Mouse (Mus musculus) ovary, adult 10 weeks (tissue): ENCODE data around the gene Znhit3. TPM values are rescaled to one million over a fixed set of nuclear protein-coding genes. Genes with fewer than 3 reads are reported as not detected.

Experiments used
- polyA plus RNA-seq: library from polyadenylated mRNA; stranded (reverse); fragments of 350-450 nt; fragmentation: Illumina TruSeq; extraction: RNeasy Lipid Tissue Mini Kit (QIAGEN cat#74804); gene quantifications from one replicate; pipeline ENCODE4 v1.2.3, GENCODE M21; 2014

Gene Znhit3
- 6.0 TPM for polyA plus RNA-seq

DNA sequence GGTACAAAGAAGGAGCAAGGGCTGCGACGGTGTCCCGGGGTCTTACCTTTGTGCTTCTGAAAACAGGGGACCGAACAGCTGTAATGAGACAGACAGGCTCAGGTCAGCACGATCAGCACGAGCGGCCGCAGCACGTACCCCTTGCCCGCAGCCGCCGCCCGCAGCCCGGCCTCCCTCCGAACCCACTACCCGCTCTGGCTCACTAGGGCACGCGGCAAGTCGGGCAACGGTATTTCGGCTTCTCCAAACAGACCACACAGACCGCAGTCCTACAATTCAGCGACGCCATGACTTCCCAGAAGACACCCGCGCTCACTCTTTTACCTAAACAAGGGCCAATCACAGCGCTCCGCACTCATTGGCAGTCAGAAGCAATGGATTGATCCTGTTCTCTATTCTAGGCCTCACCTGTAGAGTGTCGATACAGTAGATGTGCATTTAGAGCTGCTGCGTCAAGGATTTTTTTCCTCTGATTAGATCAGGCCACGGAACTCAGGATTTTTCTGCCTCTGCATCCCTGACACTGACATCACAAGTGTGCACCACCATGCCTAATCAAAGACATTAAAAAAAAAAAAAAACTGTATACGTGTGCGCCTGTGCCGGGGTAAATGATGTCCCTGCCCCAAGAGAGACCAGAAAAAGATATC is at the start of gene Znhit3:
Gene Znhit3 (minus strand): TSS at position 314 of the 650 bp plus-strand sequence.

DNA sequence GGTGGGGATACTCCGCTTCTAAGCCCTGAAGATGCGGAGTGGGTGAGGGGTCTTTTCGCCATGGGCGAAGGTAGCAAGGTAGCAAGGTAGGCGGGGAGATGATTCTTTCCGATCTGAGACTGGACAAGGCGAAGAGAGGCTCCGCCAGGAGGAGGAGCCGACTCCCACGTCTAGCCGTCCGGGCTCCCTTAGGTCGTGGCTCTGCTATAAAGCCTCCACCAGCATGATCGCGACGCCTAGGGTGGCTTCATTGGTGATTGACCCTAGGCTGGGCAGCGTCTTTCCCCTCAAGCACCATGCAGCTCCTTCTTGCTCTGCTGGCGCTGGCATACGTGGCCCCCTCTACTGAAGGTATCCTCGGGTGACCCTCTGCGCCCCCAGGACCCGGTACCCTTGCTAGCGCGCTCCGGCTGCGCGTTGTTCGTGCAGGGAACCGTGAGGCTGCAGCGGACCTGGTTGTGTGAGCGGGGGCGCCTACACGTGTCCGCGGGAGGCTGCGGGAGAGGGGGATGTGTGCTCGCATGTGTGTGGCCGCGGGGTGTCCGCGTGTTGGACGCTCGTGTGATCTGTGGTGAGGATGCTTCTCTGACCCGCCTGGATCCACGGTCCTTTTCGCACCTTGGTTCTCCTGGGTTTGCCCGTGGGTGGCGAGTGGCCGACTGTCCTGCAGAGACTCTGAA is 41.6 kb upstream of the Znhit3 start, which contains the start of gene Car4:
Gene Car4 (plus strand): TSS at position 196 of the 680 bp plus-strand sequence.

DNA sequence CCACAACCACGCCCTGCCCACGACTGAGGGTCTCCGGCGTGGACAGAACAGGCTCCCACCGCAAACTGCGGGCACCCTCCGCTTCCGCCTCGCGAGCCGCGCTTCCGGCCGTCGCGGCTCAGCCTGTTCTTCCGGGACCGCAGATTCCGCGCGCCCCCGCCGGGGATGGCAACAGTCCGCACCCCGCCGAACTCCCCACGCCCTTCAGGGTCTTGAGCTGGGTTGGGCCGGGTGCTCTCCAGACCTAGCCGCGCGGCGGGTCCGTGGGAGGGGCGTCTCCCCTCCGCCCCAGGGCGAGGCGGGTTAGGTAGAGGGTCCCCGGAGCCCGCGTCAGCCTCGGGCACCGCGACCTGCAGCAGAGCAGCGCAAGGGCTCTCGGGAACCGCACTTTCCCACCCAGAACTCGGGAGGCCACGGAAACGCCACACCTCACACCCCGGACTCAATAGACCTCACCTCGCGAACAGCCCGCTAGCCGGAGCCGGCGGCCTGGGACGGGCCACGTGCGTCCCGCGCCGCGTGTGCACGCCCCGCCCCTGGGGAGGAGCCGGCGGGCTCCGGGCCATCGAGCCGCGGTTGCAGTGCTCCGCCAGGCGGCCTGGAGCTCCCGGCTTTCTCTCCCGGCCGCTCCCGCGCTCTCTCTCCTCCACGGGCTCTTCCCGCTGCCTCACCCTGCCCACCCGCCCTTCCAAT is 36.2 kb downstream of the Znhit3 start, which contains the start of the genes Myo19 and Pigw:
Gene Myo19 (plus strand): TSS at position 377 of the 693 bp plus-strand sequence.
Gene Pigw (minus strand): TSS at position 514 of the 693 bp plus-strand sequence.

DNA sequence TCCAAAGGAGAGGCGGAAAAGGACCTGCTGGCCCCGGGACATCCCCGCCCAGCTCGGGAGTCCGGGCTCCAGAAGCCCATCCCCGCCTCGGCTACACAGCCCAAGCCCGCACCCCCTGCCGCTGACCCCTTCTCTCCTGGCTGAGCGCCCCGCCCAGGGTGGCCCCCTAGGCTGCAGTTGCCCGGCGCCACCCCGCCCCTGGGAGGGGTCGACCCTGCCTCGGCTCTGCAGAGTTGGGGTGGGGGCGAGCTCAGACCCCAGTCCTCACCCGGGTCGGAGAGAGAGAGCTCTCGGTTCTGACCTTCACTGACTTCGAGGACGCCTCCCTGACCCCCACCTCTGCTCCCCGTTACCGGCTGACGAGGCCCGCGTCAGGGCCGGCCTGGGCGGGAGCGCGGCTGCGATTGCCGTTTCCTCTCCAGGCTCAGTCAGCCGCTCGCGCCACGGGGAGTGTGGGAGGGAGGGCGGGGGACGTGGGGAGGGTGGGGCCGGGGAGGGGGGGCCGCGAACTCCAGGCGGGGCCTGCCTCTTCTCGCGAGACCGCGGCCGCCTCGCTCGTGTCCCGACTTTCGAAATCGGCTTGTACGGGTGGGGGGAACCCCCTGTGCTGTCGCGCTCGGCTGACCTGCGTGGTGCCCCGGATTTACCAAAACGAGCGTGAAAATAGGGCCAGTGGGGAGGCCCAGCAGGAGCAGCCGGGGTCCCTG is 45.7 kb downstream of the Znhit3 start, which contains the start of gene Ggnbp2:
Gene Ggnbp2 (minus strand): TSS at position 481 of the 707 bp plus-strand sequence.

Other genes with a start within 250 kb of the Znhit3 start
- 2.4 TPM for gene Mrm1, start 96.9 kb downstream of the Znhit3 start, polyA plus RNA-seq
- gene Dhrs11, start 87.4 kb downstream of the Znhit3 start, polyA plus RNA-seq = 3.4 TPM
- 323 TPM for gene Ggnbp2, start 45.5 kb downstream of the Znhit3 start, polyA plus RNA-seq
- 3.2 TPM for gene Myo19, start 36.2 kb downstream of the Znhit3 start, polyA plus RNA-seq
- gene Pigw, start 36.1 kb downstream of the Znhit3 start, polyA plus RNA-seq = 15.8 TPM
- gene Car4, start 41.4 kb upstream of the Znhit3 start, polyA plus RNA-seq = 0.63 TPM
- 77.4 TPM for gene Usp32, start 223.8 kb upstream of the Znhit3 start, polyA plus RNA-seq